Mouse (Mus musculus): Measurements from ENCODE around the gene Sun2.

Gene Sun2

DNA sequence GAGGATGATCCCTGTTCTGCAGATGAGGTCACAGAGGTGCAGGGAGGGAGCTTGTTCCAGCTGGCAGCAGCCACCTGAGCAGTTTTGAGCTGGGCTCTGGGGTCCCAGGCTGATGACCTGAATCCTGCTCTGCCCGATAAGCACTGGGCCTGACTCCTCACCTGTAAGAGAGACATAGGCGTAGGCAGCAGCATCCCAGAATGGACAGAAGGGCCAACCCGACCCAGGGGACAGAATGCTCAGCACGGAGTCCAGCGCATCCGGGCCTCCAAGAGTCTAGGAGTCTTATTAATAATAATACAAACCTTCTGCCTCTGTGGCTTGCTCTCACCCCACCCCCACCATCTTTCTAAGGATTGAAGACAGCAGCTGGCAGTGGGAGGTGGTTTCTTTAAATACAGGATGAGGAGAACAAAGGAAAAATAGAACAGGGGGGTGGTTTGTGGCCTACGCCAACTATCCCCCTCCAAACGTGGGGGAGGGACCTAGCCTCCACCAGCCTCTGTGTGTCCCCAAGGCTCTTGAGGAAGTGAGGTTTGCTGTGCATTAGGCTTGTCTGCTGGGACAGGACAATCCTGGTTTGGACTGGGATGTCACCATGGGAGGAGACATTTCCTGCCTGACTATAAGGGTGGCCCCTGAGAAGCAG lies 13.8 kb upstream of the Sun2 start:
- no peak for DNase-seq (ENCODE audit: low read depth, low spot score)

DNA sequence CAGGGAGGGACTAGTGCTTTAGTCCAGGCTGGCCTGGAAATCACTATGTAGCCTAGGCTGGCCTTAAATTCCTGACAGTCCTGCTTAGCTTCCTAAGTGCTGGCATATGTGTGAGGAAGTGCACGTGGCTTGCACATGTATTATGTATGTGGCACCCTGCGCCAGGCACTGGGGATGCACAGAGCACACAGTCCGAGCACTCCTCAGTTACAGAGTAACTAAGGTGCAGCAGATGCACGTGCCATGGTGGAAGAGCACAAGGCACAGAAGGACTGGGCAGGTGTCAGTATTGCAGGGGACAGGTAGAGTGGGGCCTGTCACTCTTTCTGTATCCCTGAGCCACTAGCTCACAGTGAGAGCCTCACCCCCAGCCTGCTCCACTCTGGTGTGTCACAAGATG lies 12.8 kb upstream of the Sun2 start:
- DNase-seq (ENCODE audit: low read depth, low spot score): no peak

DNA sequence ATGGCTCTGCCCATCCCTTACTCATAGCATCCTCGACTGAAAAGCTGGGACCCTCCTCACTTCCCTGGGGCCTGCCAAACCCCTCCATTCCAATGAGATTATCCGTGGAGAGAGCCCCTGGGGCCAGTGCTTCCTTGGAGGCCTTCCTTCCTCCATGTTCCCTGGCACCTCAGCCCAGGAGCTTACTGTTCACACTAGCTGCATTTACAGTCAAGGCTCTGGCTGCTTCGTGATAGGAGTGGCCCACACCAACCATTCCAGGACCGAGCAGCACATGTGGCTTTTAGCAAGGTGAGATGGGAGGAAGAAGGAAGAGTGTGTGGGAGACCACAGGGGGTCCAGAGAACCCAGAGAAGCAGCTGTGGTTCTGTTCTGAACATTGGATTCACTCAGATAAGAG lies 11.5 kb upstream of the Sun2 start:
- DNase-seq (ENCODE audit: low read depth, low spot score): no peak

DNA sequence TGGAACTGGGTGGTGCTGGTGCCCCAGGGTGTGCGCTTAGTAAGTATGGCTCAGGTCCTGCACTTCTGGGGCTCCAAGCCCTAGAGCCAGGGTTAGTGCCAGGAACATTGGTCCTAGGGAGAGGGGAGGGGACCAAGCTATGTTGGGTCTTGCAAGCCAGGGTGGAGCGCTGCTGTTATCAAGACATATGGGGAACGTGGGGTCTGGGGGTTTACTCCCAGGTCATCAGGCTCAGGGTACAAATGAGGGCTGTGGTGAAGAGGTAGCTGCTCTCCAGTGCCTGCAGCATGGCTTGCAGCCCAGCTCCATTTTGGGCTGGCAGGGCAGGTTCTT lies 11.1 kb upstream of the Sun2 start:
- DNase-seq (ENCODE audit: low read depth, low spot score): no peak

DNA sequence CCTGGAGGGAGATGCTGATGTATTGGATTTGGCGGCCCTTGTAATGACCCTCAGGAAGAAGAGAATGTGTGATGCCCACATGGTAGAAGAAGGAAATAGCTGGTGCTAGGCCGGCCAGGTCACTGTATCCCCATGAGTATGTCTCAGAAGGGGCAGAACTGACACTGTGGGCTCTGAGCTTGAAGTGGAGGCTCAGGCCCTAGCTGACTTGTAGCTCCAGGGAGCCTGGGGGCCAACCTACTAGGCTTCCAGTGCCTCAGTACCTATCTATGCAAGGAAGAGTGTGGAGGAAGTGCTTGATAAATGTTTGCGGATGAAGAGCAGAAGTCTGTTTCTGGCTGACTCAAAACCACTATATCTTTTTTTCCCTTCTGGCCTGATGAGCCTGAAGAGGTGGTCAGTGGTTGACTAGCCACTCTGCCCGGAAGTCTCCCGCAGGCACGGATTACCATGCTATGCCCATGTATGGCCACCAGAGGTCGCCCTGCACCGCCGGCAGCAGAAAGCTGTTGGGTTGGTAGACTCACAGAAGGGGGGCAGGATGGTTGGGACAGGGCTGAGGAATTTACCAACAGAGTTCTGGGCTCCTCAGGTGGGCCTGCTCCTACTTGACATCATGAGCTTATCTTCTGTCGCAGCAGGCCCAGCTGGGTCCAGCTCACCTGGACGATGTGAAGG lies 10.5 kb upstream of the Sun2 start:
- DNase-seq (ENCODE audit: low read depth, low spot score): peak; percentile 46

DNA sequence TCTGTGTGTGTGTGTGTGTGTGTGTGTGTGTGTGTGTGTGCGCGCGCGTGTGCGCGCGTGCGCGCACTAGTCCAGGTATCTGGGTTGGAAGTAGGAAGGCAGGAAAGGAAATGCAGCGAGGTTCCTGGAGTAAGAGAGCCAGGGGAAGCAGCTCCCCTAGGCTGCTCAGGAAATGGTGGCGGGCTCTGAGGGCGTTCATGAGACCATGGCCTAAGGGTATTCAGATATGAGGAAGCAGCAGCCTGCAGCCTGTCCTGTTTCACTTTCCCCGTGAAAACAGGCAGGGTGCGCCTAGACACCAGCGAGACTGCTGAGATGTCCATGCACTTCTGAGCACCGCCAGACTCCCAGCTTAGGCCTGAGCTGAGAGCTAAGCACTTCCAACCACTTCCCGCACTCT lies 9.4 kb upstream of the Sun2 start:
- DNase-seq (ENCODE audit: low read depth, low spot score): no peak

DNA sequence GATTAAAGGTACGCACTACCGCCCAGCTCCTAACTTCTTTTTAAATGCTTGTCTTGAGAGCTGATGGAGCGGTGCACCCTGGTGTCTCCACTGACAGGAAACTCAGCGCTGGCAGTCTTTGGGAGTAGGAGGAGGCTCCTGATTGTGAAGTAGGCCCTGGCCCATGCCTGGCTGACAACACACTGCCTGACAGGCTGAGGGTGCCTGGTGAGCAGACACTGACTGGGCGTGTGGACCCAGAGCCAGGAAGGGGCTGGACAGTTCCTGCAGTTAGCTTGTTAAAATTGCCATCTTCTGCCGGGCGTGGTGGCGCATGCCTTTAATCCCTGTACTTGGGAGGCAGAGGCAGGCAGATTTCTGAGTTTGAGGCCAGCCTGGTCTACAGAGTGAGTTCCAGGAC lies 7.9 kb upstream of the Sun2 start:
- DNase-seq (ENCODE audit: low read depth, low spot score): no peak

DNA sequence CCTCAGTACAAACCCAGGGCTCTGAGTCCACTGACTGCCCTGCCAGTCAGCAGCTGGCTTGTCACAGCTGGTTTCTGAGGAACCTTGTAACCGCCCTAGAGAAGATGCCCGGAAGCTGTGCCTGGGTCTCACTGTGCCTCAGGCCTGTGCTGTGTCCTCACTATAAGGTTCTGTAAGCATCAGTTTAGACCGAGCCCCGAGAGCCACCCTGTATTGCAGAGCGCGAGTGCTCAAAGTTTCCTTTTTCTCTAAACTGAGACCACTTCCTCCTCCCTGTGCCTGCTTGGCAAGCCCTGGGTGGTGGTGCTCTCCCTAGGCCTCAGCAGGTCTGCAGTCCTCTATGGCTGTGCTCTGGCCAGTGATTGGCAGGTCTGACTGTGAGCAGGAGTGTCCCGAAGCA lies 6.8 kb upstream of the Sun2 start:
- no peak for DNase-seq (ENCODE audit: low read depth, low spot score)

DNA sequence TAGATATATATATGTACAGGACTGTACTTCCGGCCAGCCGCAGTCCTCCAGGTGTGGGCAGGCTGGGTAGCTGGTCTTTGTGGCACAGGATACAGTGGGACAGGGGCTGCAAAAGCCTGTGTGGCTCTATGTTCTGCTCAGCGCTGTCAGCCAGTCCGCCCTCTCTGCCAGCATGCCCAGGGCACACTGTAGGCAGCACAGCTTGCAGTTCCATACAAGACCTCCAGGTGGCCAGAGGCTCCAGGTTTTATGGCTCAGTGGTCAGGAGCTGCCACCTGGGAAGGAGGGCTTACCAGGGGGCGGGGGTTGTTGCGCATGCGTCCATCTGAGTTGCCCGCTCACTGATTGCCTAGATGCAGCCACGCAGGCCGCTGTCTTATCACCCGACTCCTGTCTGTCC lies 5.7 kb upstream of the Sun2 start:
- no peak for DNase-seq (ENCODE audit: low read depth, low spot score)

DNA sequence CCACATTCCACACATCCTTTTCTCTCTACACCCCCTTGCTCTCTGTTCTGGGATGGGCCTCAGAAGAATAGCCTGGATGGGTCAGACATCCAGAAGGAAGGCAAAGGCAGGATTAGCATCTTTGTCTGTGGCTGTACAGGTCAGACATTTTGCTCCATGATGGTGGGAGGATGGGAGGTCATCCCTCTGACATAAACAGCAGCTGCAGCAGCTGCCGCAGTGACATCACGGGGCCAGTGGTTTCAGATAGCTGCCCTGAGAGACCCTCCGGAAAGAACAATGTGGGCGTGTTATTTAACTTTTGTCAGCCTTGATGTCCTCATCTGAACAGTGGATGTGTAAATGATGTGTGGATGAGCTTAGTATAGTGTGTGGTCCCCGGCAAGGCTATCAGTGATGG lies 3.5 kb upstream of the Sun2 start:
- no peak for DNase-seq (ENCODE audit: low read depth, low spot score)

DNA sequence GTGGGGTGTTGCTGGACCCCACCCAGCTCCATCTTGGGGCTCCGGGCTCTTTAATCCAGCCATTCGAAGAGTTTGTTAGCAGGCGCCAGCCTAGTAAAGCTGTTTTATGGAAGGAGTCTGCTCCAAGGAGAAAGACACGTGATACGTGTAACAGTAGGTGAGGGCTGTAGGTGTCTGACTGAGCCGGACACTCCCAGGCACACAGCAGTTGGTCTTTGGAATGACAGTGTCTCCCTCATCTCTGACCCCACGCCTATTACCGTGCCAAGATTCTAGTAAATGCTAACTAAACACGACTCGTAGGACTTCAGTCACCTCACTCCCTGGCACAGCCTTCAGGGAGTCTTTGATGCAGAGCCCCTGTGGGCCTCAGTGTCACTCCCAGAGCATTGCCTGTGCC lies 3.0 kb upstream of the Sun2 start:
- no peak for DNase-seq (ENCODE audit: low read depth, low spot score)

DNA sequence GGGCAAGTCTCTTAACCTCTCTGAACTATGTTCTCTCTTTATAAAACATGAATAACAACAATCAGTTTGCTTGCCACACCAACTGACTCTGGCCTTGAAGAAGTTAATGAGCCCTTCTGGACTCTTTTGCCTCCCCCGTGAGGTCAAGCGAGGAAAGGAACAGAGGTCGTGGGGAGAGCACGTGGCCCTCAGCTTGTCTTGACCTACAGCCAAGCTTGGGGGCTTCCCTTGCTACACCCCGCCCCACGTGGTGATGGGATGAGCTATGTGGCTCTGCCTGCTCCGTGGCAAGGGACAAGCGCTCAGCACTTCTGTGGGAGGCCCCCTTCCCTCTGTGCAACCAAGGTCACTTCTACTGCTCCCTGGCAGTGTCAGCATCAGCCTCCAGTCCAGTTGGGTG lies 2.4 kb upstream of the Sun2 start:
- DNase-seq (ENCODE audit: low read depth, low spot score): no peak

DNA sequence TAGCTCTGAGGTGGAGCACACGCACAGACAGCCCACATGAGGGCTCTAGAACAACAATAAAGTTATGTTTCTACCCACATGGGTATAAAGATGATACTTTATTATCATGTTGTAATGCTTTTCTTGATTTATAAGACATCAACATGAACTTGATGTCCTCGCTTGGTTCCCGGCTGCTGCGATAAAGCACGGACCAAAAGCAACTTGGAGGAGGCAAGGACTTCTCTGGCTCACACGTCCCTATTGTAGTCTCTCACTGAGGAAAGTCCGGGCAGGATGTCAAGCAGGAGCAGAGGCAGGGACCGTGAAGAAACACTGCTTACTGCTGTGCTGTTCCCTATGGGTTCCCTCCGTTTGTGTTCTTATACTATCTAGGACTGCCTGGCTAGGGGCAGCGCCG lies 1.7 kb upstream of the Sun2 start:
- no peak for DNase-seq (ENCODE audit: low read depth, low spot score)

DNA sequence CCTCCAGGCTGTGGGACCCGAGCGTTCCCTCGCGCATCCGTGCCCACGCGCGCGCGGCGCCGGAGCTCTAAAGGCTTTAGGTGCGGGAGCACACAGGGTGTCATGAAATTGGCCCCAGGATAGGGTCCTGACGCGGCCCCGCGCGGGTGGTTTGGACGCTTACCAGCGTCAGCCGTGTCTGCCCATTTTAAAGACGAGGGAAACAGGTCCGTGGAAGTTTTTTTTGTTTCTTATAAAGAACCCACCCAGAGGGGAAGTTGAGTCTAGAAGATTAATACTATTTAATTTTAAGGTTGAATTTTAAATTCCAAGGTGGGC lies 329 bp upstream of the Sun2 start:
- DNase-seq (ENCODE audit: low read depth, low spot score): no peak

DNA sequence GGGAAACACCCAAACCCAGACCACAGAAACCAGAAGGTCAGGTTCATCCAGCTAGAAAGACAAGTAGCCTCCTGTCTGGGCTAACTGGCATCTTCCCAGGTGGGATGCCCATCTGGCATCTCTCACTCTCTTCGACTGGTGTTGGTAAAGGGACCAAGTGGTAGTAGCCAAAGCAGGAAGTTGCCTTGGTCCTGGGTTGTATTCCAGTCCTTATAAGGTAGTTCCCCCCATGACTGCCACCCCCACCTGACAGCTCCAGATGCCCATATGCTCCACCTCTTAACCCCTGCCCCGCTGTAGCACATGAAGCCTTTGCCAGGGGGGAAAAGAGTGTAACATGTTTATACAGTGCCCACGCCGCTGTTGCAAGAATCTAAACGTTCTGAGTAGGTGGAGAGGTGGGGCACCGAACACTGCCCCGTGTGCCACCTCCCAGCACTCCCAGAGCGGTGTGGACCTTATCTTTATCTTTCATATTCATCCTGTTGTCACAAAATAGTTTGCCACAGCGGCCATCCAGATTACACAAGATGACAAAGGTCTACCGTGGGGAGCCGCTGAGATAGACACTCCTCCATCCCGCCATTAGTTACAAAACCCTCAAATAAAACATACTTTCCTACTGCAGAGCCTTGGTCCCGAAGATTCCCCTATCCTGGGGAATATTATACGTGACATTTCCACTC lies 1.0 kb downstream of the Sun2 start:
- no peak for DNase-seq (ENCODE audit: low read depth, low spot score)

DNA sequence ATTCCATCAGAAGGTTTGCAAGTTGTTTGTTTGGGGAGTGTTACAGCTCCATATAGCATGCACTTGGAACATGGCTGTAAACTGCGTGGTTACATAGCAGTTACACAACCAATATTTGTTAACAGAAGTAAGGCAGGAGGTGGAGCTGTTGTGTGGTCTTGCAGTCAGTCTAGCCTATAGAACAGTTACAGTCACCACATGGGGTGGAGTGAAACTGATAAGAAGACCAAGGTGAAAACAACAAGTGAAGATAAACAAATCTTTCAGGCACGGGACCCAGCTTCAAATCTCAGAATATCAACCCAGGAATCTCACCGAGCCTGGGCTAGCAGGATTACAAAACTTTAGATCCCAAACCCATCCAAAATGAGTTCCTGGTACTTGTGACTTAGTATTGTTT lies 1.6 kb downstream of the Sun2 start:
- no peak for DNase-seq (ENCODE audit: low read depth, low spot score)

DNA sequence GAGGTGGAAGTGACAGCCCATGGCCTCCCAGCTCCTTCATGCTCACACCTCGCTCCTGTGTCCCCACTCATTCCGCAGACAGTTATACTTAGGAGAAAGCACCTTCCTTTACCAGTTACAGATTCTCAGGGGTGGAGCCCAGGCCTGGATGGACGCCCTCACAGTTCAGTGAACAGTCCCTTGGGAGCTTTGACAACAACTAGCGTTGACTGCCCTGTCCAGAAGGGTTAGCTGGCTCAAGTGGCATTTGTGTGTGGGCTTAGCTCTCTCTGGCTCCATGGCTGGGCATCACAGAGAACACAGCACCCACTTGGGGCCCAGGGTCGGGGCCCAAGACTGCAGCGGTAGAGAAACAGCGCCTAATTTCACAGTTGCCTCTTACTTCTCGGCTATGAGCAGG lies 8.0 kb downstream of the Sun2 start:
- no peak for DNase-seq (ENCODE audit: low read depth, low spot score)

DNA sequence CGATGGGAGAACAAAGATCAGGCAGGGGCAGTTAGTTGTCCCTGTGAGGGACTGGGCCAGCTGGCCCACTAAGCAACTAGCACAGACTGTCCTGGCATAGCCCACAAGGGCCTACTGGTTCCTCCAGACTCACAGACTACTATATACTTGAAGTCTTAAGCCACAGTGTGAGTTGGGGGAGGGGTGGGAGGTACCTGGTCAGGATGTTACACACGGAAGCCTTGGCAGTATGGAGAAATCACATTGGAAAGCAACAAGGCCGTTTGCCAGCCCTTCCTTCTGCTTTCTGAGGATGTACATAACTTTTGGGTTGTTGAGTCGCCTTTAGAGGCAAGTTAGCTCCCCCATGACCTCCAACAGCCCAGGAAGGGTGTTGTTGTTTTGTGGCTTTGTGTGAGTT lies 8.7 kb downstream of the Sun2 start:
- DNase-seq (ENCODE audit: low read depth, low spot score): no peak

DNA sequence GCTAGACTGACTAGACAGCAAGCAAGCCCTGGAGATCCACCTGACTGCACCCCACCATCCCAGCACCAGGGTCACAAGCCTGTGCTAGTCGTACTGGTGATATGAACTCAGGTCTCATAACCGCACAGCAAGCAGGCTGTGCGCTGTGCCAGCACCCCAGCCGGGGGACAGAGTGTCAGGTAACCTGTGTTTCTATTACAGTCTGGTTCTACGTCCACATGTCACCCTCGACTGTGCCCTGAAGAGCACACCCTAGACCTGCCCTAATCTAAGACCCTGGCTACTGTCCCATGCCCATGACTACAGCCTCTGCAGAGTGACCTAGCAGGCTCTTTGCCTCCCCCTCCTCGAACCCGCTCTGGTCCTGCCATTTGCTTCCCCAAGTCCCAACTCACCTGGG lies 9.1 kb downstream of the Sun2 start:
- no peak for DNase-seq (ENCODE audit: low read depth, low spot score)

DNA sequence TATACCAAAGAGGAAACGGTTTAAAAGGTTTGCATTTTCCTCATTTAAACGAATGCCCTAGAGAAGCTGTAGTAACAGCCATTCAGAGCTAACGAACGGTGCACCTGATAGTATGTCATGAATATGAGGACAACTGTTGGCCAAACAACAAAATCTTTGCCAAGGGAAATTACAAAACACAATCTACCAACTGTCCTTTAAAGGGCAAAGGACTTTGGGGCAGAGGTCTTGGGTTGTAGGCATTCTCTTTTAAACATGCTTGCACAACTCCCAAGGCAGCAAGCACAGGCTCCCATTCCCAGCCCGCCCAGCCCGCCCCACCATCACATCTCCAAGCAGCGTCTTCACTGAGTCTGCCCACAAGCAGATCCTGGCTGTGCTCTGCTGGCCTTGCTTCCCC lies 10.8 kb downstream of the Sun2 start:
- no peak for DNase-seq (ENCODE audit: low read depth, low spot score)

DNA sequence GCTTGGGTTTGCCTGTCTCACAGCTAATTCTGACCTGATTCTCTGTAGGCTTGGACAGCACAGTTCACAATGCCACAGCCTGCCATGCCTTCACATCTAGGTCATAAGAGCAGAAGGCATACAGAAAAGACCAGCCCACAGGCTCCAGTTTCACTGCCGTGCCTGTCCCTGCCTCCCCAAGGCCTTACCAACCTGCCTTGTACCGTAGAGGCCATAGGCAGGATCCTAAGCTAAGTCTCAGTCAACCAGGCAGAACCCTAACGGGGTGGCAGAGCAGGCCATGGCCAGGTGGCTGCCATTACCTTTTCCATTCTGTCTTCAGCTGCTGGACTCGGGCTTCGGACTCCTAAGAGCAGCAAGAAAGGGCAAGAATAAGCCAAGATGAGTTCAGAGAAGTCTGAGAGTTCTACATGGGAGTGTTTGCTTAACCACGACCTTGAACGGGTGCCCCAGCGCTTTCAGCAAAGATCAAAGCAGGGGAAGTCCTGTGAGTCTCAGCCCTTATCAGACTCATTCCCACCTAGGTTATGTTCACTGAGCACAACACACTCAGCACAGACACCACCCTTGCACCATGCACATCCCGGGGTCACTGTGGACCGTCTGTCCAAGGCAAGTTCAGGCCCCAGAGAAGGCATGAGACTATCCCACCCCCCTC lies 13.5 kb downstream of the Sun2 start:
- DNase-seq (ENCODE audit: low read depth, low spot score): no peak

DNA sequence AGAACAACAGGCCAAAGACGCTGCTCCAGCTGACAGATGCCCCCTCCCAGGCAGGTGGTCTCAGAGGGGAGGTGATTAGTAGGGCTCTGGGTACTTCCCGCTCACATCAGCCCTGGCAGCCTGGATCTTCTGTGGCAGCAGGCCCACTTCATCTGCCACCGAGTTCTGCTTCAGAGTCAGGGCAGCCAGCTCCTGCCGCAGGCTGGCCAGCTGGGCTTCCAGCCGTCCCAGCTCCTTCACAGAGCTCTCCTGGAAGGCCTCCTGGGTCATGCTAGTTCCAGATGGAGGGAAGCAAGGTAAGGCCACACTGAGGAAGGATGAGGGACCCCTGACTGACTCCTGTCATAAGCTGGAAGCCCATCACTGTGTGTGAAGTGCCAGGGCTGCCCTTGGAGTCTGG lies 14.0 kb downstream of the Sun2 start:
- DNase-seq (ENCODE audit: low read depth, low spot score): no peak

DNA sequence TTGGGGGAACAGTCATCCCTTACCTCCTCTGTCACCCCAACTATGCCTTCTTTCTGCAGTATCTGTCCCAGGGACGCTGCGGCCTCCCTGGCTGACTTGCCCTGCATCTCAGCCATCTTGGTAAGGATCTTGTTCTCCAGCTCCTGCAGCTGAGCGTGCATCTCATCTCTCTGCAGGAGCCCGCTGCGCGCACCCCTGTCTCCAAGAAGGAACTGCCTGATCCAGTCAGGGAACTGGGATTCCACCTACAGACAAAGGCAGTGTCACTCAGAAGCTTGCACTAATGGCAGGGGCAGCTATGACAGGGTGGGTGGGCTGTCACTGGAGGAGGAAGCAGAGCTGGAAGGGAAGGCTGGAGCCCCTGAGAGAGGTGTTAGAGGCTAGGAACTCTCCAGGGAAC lies 14.5 kb downstream of the Sun2 start:
- DNase-seq (ENCODE audit: low read depth, low spot score): no peak
